Mouse (Mus musculus): ENCODE data around the gene Abcb9. TPM values are rescaled to one million over a fixed set of nuclear protein-coding genes. Genes with fewer than 3 reads are reported as not detected.
A peak's percentile ranks its signal among the peaks of the same experiment; 100 is the strongest.

Abcb9 gene
- total RNA-seq (2021): 10 to 100 TPM; 43.8 to 45.5 TPM

DNA sequence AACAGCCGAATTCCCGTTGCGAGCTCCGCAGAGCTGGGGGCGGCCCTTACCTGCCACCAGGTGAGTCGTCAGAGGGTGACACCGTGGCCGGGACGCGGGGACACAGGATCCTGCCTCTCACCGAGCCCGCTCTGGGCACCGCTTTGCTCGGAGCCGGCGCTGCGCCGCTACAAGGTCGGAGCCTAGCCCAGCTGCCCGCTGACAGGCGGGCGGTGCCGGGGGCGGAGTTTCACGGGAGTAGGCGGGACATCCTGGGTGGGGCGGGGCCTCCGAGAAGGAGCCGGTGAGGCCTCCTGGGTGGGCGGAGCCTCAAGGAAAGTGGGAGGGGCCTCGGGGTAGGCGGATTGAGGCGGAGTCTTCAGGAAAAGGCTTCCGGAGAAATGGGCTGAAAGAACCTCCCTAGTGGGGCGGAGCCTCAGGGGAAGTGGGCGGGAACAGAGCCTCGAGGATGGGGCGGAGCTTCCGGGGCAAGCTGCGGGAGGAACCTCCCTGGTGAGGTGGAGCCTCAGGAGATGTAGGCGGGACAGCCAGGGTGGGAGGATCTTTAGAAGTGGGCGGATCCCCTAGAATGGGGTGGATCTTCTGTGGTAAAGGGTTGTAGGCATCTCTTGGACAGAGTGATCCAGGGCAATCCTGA lies at the start of gene Abcb9:
Gene Abcb9, minus strand, starts transcription at position 203 of the 637 bp plus-strand sequence.
- intact Hi-C loops (cut with DNase I): no loop called here
- DNase-seq (ENCODE audit: extremely low spot score in 1 of 2, low spot score in 2 of 2): peak; percentile 93 to 97

GRCm38 (mm10) chr5:124138066-124138465 lies 42.5 kb upstream of the Abcb9 start:
- peak in 1 of 2 experiments; percentile 80 for DNase-seq (ENCODE audit: extremely low spot score in 1 of 2, low spot score in 2 of 2)
- intact Hi-C loops (cut with DNase I): no loop called here

- intact Hi-C loops (cut with DNase I): no loop called here
Observed at GRCm38 (mm10) chr5:124134261-124134660, 38.7 kb upstream of the Abcb9 start.

DNA sequence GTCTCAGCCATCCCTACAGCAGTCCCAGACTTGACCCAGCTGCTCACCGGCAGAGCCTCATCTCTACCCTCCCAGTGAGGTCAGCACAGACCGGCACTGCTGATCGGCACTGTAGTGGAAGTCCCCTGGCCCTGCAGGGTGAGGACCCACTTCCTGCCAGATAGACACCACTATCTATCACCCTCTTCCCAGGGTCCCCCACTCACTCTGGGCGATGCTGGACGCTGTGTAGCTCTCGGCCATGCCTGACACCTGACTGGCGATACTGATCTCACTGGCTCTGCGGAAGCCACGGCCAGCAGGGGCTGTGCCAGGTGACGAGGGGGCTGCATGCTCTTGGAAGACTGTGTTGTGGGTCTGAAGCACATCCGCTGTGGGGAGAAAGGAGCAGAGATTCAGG lies 29.5 kb upstream of the Abcb9 start:
- DNase-seq (ENCODE audit: extremely low spot score in 1 of 2, low spot score in 2 of 2): no peak
- intact Hi-C loops (cut with DNase I): no loop called here

More at GRCm38 (mm10) chr5:124134261-124134660, 38.7 kb upstream of the Abcb9 start:
- DNase-seq (ENCODE audit: extremely low spot score in 1 of 2, low spot score in 2 of 2): no peak

- intact Hi-C loops (cut with DNase I): no loop called here
- peak in 1 of 2 experiments; percentile 24 for DNase-seq (ENCODE audit: extremely low spot score in 1 of 2, low spot score in 2 of 2)
Observed at GRCm38 (mm10) chr5:124122357-124122756, 26.8 kb upstream of the Abcb9 start.

- intact Hi-C loops (cut with DNase I): loop anchor here (5.0 kb wide), 1 partner anchor 133 kb away; no protein-coding TSS in a partner anchor
Observed at GRCm38 (mm10) chr5:124119204-124119603, 23.6 kb upstream of the Abcb9 start.

GRCm38 (mm10) chr5:124115990-124116845 lies 20.6 kb upstream of the Abcb9 start, which contains the start of gene Arl6ip4:
TSS of gene Arl6ip4 (plus strand) at chr5:124116089.
- intact Hi-C loops (cut with DNase I): loop anchor here (5.0 kb wide), 1 partner anchor 136 kb away; no protein-coding TSS in a partner anchor
- DNase-seq (ENCODE audit: extremely low spot score in 1 of 2, low spot score in 2 of 2): peak; percentile 75 to 85

More at GRCm38 (mm10) chr5:124119204-124119603, 23.6 kb upstream of the Abcb9 start:
- DNase-seq (ENCODE audit: extremely low spot score in 1 of 2, low spot score in 2 of 2): peak in 1 of 2 experiments; percentile 34

- intact Hi-C loops (cut with DNase I): loop anchor here (5.0 kb wide), 1 partner anchor 137 kb away; no protein-coding TSS in a partner anchor
- DNase-seq (ENCODE audit: extremely low spot score in 1 of 2, low spot score in 2 of 2): no peak
Observed at GRCm38 (mm10) chr5:124115531-124115930, 19.9 kb upstream of the Abcb9 start.

- peak in 1 of 2 experiments; percentile 57 for DNase-seq (ENCODE audit: extremely low spot score in 1 of 2, low spot score in 2 of 2)
Observed at GRCm38 (mm10) chr5:124114276-124115025, 18.9 kb upstream of the Abcb9 start.

GRCm38 (mm10) chr5:124113030-124113429 lies 17.4 kb upstream of the Abcb9 start:
- intact Hi-C loops (cut with DNase I): no loop called here
- DNase-seq (ENCODE audit: extremely low spot score in 1 of 2, low spot score in 2 of 2): peak in 1 of 2 experiments; percentile 80

More at GRCm38 (mm10) chr5:124114276-124115025, 18.9 kb upstream of the Abcb9 start:
- intact Hi-C loops (cut with DNase I): loop anchor here (5.0 kb wide), 1 partner anchor 138 kb away; no protein-coding TSS in a partner anchor

DNA sequence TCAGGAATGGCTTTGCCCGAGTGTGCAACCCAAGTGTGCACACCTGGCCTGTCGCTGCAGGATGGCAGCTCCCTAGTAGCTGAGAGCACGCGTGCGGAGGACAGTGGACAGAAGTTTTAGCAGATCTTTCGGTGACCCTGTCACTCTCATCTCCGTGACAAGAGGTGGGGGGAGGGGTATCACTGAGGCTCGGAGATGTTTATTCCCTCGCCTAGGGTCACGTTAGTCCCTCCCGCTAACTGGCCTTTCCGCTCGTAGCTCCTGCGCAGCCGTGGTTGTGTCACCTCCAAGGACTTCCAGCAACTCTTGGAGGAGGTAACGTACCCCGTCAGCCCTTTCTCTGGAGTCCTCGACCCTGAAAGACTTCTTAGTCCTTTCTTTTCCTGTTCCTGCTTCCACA lies 16.9 kb upstream of the Abcb9 start:
- intact Hi-C loops (cut with DNase I): no loop called here
- peak in 1 of 2 experiments; percentile 62 for DNase-seq (ENCODE audit: extremely low spot score in 1 of 2, low spot score in 2 of 2)

DNA sequence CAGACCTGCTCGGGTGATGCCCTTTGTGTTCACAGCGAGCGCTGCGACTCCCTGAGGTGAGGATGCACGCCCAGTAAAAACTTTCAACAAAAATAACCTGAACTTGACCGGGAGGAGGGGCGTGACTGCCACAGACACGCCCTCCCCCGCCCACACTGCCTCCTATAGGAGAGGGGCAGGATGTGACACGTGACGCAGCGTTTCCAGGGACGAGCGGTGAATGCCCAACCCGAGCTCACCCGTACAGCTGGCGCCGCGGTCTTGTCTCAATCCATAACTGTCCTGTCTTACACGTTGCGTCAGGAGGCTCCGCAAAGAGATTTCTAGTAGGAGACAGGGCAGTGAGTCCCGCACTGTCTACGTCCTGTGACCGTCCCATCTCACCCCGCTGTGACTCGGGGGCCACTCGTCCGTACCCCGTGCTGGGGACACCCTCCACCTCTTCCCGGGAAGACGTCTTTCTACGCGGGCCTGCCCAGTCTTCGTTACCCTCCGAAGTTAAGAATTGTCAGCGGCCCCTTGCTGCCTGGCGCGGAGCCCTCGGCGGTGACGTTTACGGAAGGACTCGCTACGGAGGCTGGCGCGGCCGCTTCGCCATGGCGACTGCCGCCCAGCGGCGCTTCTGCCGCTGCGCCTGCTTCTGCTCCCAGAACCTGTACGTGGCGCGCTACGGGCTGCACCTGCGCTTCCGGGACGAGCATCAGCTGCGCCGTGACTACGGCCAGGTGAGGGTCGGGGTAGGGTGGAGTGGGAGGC lies 16.3 kb upstream of the Abcb9 start, which contains the start of gene Ogfod2:
Gene Ogfod2, plus strand, starts transcription at position 556 of the 756 bp plus-strand sequence.
- intact Hi-C loops (cut with DNase I): no loop called here
- peak; percentile 93 to 98 for DNase-seq (ENCODE audit: extremely low spot score in 1 of 2, low spot score in 2 of 2)

GRCm38 (mm10) chr5:124111077-124111741 lies 15.6 kb upstream of the Abcb9 start:
- intact Hi-C loops (cut with DNase I): no loop called here
- peak in 1 of 2 experiments; percentile 54 for DNase-seq (ENCODE audit: extremely low spot score in 1 of 2, low spot score in 2 of 2)

DNA sequence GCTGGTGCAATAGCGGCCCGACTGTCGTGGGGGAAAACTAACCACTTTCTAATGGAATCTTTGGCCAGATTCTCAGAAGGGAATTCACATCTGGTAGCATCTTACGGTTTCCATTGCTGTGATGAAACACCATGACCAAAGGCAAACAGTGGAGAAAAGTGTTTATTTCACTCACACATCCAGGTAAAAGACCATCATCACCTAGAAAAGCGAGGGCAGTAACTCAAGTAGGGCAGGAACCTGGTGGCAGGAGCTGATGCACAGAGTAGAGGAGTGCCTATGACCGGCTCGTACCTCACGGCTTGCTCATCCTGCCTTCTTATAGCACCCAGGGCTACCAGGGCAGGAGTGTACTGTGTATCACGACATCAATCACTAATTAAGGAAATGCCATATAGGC lies 8.0 kb upstream of the Abcb9 start:
- DNase-seq (ENCODE audit: extremely low spot score in 1 of 2, low spot score in 2 of 2): no peak
- intact Hi-C loops (cut with DNase I): no loop called here

DNA sequence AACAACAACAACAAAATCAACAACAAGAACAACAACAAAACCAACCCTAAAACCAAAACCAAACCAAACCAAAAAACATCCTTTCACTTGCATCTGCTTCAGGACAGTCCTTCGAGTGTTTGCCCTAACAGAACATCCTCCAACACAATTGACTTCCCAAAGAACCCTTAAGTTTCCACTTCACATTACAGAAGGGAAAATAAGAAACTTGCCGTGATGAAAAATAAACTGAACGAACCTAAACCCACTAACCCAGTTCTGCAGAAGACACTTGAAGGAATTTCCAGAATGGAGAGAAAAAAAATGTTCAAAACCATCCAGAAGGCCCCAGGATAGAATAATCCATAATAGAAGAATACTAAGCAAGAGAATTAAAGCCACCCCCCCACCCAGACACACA lies 7.4 kb upstream of the Abcb9 start:
- intact Hi-C loops (cut with DNase I): no loop called here
- DNase-seq (ENCODE audit: extremely low spot score in 1 of 2, low spot score in 2 of 2): no peak

DNA sequence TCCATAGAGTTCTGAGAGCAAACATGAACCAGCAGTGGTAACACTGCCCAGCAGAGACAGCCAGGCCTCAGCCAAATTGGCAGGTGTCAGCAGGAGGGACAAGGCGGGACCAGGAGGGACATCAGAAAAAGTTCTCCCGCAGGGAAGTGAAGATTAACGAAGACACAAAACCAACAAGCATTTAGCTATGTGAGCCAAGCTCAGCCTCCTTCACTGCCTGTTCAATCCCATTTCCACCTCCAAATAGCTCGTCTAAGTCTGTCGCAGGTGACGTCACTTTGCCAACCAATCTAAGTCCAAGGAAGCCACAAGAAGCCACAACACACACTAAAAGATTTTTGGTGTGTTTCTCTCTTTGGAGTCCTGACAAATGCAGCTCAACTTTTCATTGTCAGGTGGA lies 6.7 kb upstream of the Abcb9 start:
- DNase-seq (ENCODE audit: extremely low spot score in 1 of 2, low spot score in 2 of 2): no peak
- intact Hi-C loops (cut with DNase I): no loop called here

Data from left cerebral cortex, postnatal 10 days (tissue).